Mouse (Mus musculus) embryonic facial prominence, embryonic 10.5 days (tissue): Measurements from ENCODE around the gene Smc4. TPM values are rescaled to one million over a fixed set of nuclear protein-coding genes. Genes with fewer than 3 reads are reported as not detected.
A peak's percentile ranks its signal among the peaks of the same experiment; 100 is the strongest.
"Not testable (repeated sequence)": the region's sequence is repeated elsewhere in the genome, so short reads cannot be mapped to it uniquely, and the experiment has no call there.

Experiments
- DNase-seq: peaks from one replicate; pipeline ENCODE4 v3.0.0-alpha.2; 2017; ENCODE audit warnings: low spot score
- H3K27ac ChIP-seq: fragments of 300-500 bp; sonication (generic); replicated peaks from 2 replicates; pipeline ENCODE4 v1.5.1; 2016; ENCODE audit warnings: mild to moderate bottlenecking
- H3K27me3 ChIP-seq: fragments of 300-500 bp; sonication (generic); replicated peaks from 2 replicates; pipeline ENCODE4 v1.6.1; 2016; ENCODE audit warnings: low read depth, mild to moderate bottlenecking; ENCODE audit not compliant: poor library complexity, severe bottlenecking
- H3K36me3 ChIP-seq: fragments of 300-500 bp; sonication (generic); replicated peaks from 2 replicates; pipeline ENCODE4 v1.6.1; 2016; ENCODE audit warnings: mild to moderate bottlenecking, moderate library complexity
- H3K4me1 ChIP-seq: fragments of 300-500 bp; sonication (generic); 2 replicates; pipeline ENCODE4 v1.6.1; 2016
- H3K4me3 ChIP-seq: fragments of 300-500 bp; sonication (generic); 2 replicates; pipeline ENCODE4 v1.5.1; 2016; ENCODE audit warnings: mild to moderate bottlenecking, moderate library complexity
- H3K9me3 ChIP-seq: fragments of 300-500 bp; sonication (generic); 2 replicates; pipeline ENCODE4 v1.6.1; 2016; ENCODE audit warnings: mild to moderate bottlenecking
- WGBS: fragments of 180-500 bp; shearing (Covaris S2); methylation state at CpG from one replicate; pipeline ENCODE4 v1.1.7; 2016; 5-methylcytosine and 5-hydroxymethylcytosine counted together
- polyA plus RNA-seq: library from polyadenylated mRNA; unstranded; fragments of >200 nt; fragmentation: Nextera tagmentation; extraction: Ambion mirVana; gene quantifications from 2 replicates; pipeline ENCODE4 v1.2.1, GENCODE M21; 2016

Gene Smc4
- polyA plus RNA-seq, 1 experiment from 2014 or later, result 187 TPM

GRCm38 (mm10) chr3:68979187-68979586, 25.4 kb upstream of the Smc4 start:
- Histone ChIP-seq H3K27ac (no peak overlapping the region), H3K9me3 (no peaks in the 10 kb centered on the region), H3K27me3 (no peaks in the 10 kb centered on the region), H3K4me3 (no peak overlapping the region), H3K36me3 (peaks cover 31% of the 10 kb centered on the region), H3K4me1 (peaks cover 14% of the 10 kb centered on the region)
- 90% methylated on average over 10 of the region's 10 CpGs for WGBS
- no peak for DNase-seq

DNA sequence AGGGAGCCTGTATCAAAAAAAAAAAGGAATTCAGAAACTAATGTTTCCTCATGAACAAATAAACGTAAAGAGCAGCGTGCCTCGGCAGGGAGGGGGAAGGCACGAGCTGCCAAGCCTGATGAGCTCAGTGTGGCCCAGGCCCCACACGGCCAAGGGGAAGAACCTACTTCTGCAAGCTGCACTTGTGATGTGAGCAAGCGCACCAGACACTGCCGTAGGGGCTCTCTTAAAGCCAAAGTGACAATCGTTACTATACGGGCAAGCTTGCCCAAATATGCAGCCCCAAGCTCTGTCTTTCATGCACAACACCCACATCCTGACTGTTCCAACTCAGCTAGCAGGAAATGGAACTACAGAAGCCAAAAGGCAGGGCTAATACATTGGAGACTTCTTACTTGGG, 23.6 kb upstream of the Smc4 start:
- H3K9me3 ChIP-seq, result no peaks in the 10 kb centered on the region
- H3K4me3 ChIP-seq, result no peak overlapping the region
- WGBS, result 82% methylated on average over 9 of the region's 9 CpGs
- peaks cover 46% of the 10 kb centered on the region for H3K36me3 ChIP-seq
- no peak overlapping the region for H3K27ac ChIP-seq
- no peaks in the 10 kb centered on the region for H3K27me3 ChIP-seq
- DNase-seq, result no peak
- H3K4me1 ChIP-seq, result peaks cover 6% of the 10 kb centered on the region

DNA sequence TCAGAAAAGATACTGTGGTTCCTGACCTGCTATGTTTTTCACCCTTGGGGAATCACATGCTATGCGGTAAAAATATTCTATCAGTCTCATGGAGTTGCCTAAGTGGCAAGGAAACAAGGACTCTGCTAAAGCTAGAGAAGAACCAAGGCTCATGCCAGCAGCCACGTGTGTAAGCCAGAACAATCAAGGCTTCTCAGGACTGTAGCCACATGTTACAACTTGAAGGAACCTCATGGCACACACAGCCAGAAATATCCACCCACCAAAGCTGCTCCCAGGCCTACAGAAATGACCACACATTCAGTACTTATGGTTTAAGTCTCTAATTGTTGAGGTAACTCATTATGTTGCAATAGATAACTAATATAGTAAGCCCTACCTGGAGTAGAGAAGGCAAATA, 18.0 kb upstream of the Smc4 start:
- H3K36me3 ChIP-seq, result peaks cover 51% of the 10 kb centered on the region
- no peak for DNase-seq

GRCm38 (mm10) chr3:69002781-69003180, 1.8 kb upstream of the Smc4 start:
- peaks cover 13% of the 10 kb centered on the region for H3K4me1 ChIP-seq
- DNase-seq, result no peak
- H3K27me3 ChIP-seq, result no peaks in the 10 kb centered on the region
- H3K9me3 ChIP-seq, result no peaks in the 10 kb centered on the region
- H3K27ac ChIP-seq, result no peak overlapping the region
- H3K4me3 ChIP-seq, result no peak overlapping the region
- H3K36me3 ChIP-seq, result peaks cover 8% of the 10 kb centered on the region
- 91% methylated on average over 4 of the region's 4 CpGs for WGBS

More for the DNA sequence above, 18.0 kb upstream of the Smc4 start:
- no peaks in the 10 kb centered on the region for H3K27me3 ChIP-seq
- no peaks in the 10 kb centered on the region for H3K9me3 ChIP-seq
- 92% methylated on average over 2 of the region's 2 CpGs for WGBS
- H3K27ac ChIP-seq, result no peak overlapping the region
- H3K4me3 ChIP-seq, result no peak overlapping the region
- no peaks in the 10 kb centered on the region for H3K4me1 ChIP-seq

GRCm38 (mm10) chr3:69004055-69004436, 492 bp upstream of the Smc4 start:
- peaks cover 17% of the 10 kb centered on the region for H3K4me1 ChIP-seq
- 2% methylated on average over 7 of the region's 7 CpGs for WGBS
- no peaks in the 10 kb centered on the region for H3K9me3 ChIP-seq
- H3K36me3 ChIP-seq, result peaks cover 13% of the 10 kb centered on the region
- peak overlapping the region; percentile 99 for H3K27ac ChIP-seq
- H3K4me3 ChIP-seq, result peak overlapping the region; percentile 99
- H3K27me3 ChIP-seq, result no peaks in the 10 kb centered on the region
- DNase-seq, result no peak

DNA sequence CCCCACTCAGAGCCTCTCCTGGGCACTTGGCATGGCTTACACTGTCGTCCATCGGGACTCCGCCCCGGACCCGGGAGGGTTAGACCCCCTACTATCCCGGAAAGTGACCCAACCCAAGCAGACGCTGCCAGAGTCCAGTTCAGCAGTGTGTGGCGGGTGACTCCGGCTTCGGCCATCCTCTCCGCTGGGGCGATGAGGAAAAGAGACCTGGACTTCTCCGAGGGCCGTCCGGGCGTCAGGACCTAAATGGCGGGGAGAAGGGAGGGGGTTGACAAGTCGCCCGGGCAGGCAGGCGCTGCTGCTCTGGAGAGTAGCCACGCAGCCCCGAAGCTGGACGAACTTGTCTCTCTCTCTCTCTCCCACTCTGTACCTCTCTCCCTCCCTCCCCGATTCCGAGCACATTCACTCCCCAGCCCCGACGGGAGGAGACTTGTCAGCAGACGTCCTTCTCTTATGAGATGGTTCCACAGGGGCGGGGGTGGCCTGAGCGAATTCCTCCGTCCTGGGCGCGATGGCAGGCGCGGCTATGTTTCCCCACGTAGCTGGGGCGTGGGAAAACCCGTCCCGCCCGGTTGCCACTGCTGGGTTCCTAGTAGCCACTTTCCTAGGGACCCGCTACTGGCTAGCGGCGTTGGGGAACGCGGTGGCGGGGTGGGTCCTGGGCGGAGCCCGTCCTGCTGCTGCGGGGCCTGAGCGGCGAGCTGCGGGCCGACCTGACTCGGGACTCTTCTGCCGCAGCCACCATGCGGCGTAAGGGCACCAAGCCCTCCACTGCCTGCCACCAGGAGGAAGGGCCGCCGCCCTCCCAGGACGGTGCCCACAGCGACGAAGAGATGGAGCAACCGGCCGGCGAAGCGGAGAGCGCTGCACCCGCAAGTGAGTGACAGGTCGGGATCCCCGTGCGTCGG, 1.1 kb downstream of the Smc4 start:
- peak overlapping the region; percentile 99 for H3K27ac ChIP-seq
- H3K27me3 ChIP-seq, result no peaks in the 10 kb centered on the region
- H3K36me3 ChIP-seq, result peaks cover 26% of the 10 kb centered on the region
- no peaks in the 10 kb centered on the region for H3K9me3 ChIP-seq
- peak; percentile 76 for DNase-seq
- WGBS, result under 1% methylated on average over 72 of the region's 72 CpGs
- H3K4me3 ChIP-seq, result peak overlapping the region; percentile 99
- peaks cover 17% of the 10 kb centered on the region for H3K4me1 ChIP-seq

DNA sequence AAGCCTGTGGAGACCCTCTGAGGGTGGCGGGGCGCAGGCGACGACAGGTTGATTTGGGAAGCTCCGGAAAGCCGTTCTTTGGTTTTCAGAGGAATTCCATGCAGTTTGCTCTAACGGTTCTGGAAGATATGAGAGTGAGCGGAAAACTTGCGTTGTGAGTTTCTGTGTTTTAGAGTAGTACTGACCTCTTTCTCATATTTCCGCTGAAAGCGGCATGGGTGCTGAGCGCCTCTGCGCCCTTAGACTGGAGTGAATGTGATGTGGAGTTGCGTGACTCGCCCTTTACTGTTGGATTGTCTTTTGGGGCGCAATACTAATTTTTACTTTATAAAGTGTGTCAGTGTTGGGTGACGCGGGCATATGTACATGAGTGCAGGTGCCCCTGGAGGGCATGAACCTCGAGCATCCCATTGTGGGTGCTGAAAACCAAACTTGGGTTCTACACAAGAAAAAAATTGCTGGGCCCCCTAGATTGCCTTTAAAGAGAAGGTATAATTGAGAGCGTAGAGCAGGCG, 1.8 kb downstream of the Smc4 start:
- peaks cover 17% of the 10 kb centered on the region for H3K4me1 ChIP-seq
- no peak for DNase-seq
- H3K27ac ChIP-seq, result peak overlapping the region; percentile 99
- peak overlapping the region; percentile 99 for H3K4me3 ChIP-seq
- H3K36me3 ChIP-seq, result peaks cover 27% of the 10 kb centered on the region
- no peaks in the 10 kb centered on the region for H3K27me3 ChIP-seq
- WGBS, result 11% methylated on average over 21 of the region's 21 CpGs
- H3K9me3 ChIP-seq, result no peaks in the 10 kb centered on the region

- no peak overlapping the region for H3K4me3 ChIP-seq
- no peaks in the 10 kb centered on the region for H3K9me3 ChIP-seq
- WGBS, result 93% methylated on average over 2 of the region's 2 CpGs
- H3K27me3 ChIP-seq, result no peaks in the 10 kb centered on the region
- DNase-seq, result no peak
- peaks cover 47% of the 10 kb centered on the region for H3K36me3 ChIP-seq
- H3K27ac ChIP-seq, result no peak overlapping the region
- H3K4me1 ChIP-seq, result peaks cover 17% of the 10 kb centered on the region
Measured at GRCm38 (mm10) chr3:69008873-69009272, 4.3 kb downstream of the Smc4 start.

- H3K36me3 ChIP-seq, result peaks cover 99% of the 10 kb centered on the region
- H3K4me3 ChIP-seq, result no peak overlapping the region
- WGBS, result 93% methylated on average over 3 of the region's 3 CpGs
- no peak overlapping the region for H3K27ac ChIP-seq
- H3K27me3 ChIP-seq, result no peaks in the 10 kb centered on the region
- no peaks in the 10 kb centered on the region for H3K9me3 ChIP-seq
- H3K4me1 ChIP-seq, result no peaks in the 10 kb centered on the region
- no peak for DNase-seq
Measured at GRCm38 (mm10) chr3:69017181-69017580, 12.6 kb downstream of the Smc4 start.

- H3K4me3 ChIP-seq, H3K27ac ChIP-seq, DNase-seq, H3K4me1 ChIP-seq, H3K9me3 ChIP-seq, H3K27me3 ChIP-seq: not testable (repeated sequence)
- peaks cover 99% of the 10 kb centered on the region for H3K36me3 ChIP-seq
- WGBS, result 94% methylated on average over 2 of the region's 2 CpGs
Measured at GRCm38 (mm10) chr3:69018635-69019034, 14.1 kb downstream of the Smc4 start.

GRCm38 (mm10) chr3:69020285-69020684, 15.7 kb downstream of the Smc4 start:
- Histone ChIP-seq H3K4me1 (no peaks in the 10 kb centered on the region), H3K9me3 (no peaks in the 10 kb centered on the region), H3K4me3 (no peak overlapping the region), H3K27ac (no peak overlapping the region), H3K36me3 (peaks cover 99% of the 10 kb centered on the region), H3K27me3 (no peaks in the 10 kb centered on the region)
- no peak for DNase-seq
- 94% methylated on average over 2 of the region's 2 CpGs for WGBS

DNA sequence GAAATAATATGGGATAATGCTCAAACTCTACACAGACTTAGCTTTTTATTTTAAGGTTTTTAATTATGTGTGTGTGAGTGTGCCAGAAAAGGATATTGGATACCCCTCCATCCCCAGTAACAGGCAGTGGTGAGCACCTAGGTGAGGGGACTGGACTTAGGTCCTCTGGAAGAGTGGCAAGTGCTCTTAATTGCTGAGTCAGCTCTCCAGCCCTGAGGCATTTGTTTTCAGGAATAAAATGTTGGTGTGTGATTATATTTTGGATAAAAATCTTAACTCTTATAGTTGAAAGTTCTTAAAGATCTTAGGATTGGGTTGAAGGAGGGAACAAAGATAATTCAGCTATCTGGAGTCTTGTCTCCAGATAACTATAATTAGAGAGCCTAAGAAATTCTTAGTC, 16.2 kb downstream of the Smc4 start:
- H3K36me3 ChIP-seq, result peaks cover 99% of the 10 kb centered on the region

DNA sequence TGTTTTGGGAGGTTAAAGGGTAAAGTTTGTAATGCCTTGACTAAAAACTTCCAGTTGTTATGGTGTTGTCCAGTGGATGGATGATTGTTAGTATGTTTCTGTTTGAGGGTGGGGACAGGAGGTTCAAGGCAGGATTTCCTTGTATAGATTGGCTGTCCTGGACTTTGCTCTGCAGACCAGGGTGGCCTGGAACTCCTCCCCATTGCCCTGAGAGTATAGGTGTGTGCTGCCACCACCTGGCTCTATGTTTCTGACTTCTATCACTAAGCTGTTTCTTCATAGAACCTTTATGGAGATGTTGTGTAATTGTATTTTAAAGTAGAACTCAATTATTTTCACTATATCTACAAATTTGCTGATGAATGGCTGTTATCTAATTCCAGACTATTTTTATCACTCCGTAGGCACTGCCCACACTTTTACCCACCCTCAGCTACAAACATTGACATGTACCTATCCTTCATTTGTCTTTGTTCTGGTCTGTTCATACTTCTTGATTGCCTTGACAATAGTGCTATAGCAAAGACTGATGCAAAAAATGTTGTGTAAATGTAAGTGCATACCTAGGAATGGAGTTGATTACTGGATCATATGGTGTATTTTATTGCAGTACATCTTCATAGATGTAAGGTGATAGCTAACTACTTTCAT, 21.7 kb downstream of the Smc4 start:
- WGBS, result 98% methylated on average over 1 of the region's 1 CpGs
- DNase-seq, result no peak
- Histone ChIP-seq H3K27ac (no peak overlapping the region), H3K27me3 (no peaks in the 10 kb centered on the region), H3K4me3 (no peak overlapping the region), H3K36me3 (peaks cover 100% of the 10 kb centered on the region), H3K4me1 (no peaks in the 10 kb centered on the region), H3K9me3 (no peaks in the 10 kb centered on the region)

More for the DNA sequence above, 16.2 kb downstream of the Smc4 start:
- H3K4me1 ChIP-seq, result no peaks in the 10 kb centered on the region
- H3K9me3 ChIP-seq, result no peaks in the 10 kb centered on the region
- no peak overlapping the region for H3K4me3 ChIP-seq
- no peaks in the 10 kb centered on the region for H3K27me3 ChIP-seq
- H3K27ac ChIP-seq, result no peak overlapping the region
- DNase-seq, result no peak
